Mouse (Mus musculus) spleen, adult 2 months (tissue): Measurements from ENCODE around the gene Tram2. TPM values are rescaled to one million over a fixed set of nuclear protein-coding genes. Genes with fewer than 3 reads are reported as not detected.

Experiments used
- DNase-seq, 2 experiments: peaks; one replicate each; pipeline versions ENCODE4 v3.0.0 to v3.0.0-alpha.2; 2012 to 2021; ENCODE audit warnings: low spot score in 2 of 2, low read depth in 1 of 2
- H3K27ac ChIP-seq: fragments of 200-500 bp; 2 replicates; pipeline ENCODE4 v1.5.1; 2012; ENCODE audit warnings: low read length, inconsistent platforms; ENCODE audit not compliant: insufficient read depth
- H3K27me3 ChIP-seq: fragments of 200-500 bp; 2 replicates; pipeline ENCODE4 v1.6.1; 2012; ENCODE audit warnings: mild to moderate bottlenecking, moderate library complexity, low read length, inconsistent platforms; ENCODE audit not compliant: control insufficient read depth, insufficient read depth
- H3K36me3 ChIP-seq: fragments of 200-500 bp; 2 replicates; pipeline ENCODE4 v1.6.1; 2012; ENCODE audit warnings: mild to moderate bottlenecking, low read length, inconsistent platforms; ENCODE audit not compliant: control insufficient read depth, insufficient read depth
- H3K4me1 ChIP-seq: fragments of 200-500 bp; 2 replicates; pipeline ENCODE4 v1.6.1; 2011; ENCODE audit warnings: inconsistent platforms; ENCODE audit not compliant: control insufficient read depth, insufficient read depth, insufficient read length
- H3K4me3 ChIP-seq: fragments of 200-500 bp; 2 replicates; pipeline ENCODE4 v1.5.1; 2011; ENCODE audit warnings: mild to moderate bottlenecking, inconsistent platforms; ENCODE audit not compliant: insufficient read depth, insufficient read length; ENCODE audit errors: extremely low read depth
- CTCF ChIP-seq: fragments of 200-500 bp; IDR thresholded peaks from 2 replicates; pipeline ENCODE4 v1.5.1; 2011; ENCODE audit warnings: mild to moderate bottlenecking, inconsistent platforms; ENCODE audit not compliant: insufficient read depth, insufficient read length, insufficient replicate concordance; ENCODE audit errors: extremely low read depth
- POLR2A ChIP-seq: fragments of 200-500 bp; IDR thresholded peaks from 2 replicates; pipeline ENCODE4 v1.6.1; 2011; ENCODE audit warnings: low read depth, low read length, inconsistent platforms
- WGBS: fragments of 180-500 bp; shearing (Covaris S2); methylation state at CpG from one replicate; pipeline ENCODE4 v1.1.7; 2018; 5-methylcytosine and 5-hydroxymethylcytosine counted together
- polyA plus RNA-seq: library from polyadenylated mRNA; depleted of rRNA; stranded (reverse); fragments of >200 nt; gene quantifications from 2 replicates; pipeline ENCODE4 v1.2.3, GENCODE M21; 2012

Gene Tram2
- polyA plus RNA-seq, 1 experiment = 5.5 TPM

GRCm38 (mm10) chr1:20993690-20994089 is 85.3 kb downstream of the Tram2 start:
- DNase-seq = no peak
- 73% methylated on average over 3 of the region's 3 CpGs for WGBS
- Histone ChIP-seq H3K27me3 (no peaks in the 10 kb centered on the region), H3K27ac (no peak overlapping the region), H3K4me3 (no peak overlapping the region), H3K36me3 (no peaks in the 10 kb centered on the region), H3K4me1 (no peaks in the 10 kb centered on the region; the same call in 1 of the 2 replicates)
- no peak for TF ChIP-seq POLR2A
- no peak for TF ChIP-seq CTCF

DNA sequence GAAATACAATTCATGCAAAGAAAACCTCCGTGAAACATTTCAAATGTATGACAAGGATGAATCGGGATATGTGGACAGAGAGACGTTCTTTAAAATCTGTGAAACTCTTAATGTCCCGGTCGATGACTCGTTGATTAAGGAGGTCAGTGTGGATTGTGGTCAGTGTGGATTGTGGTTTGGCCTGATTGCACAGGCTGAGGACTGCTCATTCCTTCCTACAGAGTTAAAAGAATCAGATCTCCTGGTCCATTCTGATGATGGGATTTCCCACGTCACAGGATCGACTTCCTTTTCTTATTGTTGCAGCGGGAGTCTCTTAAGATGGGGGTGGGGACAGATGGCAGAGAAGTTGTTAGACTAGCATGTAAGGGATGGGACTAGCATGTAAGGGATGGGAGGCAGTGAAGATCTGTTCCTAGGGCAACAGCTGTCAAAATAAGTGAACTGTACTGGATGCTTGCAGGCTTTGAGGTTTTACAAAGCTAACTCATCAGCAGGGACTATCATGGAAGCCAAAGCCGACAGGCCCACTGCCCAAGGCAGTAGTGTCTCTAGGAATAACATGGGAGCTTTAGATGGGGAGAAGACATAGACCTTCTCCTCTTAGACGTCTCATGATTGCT is 89.5 kb downstream of the Tram2 start:
- DNase-seq = no peak
- H3K4me1 ChIP-seq = peaks cover 4% of the 10 kb centered on the region
- H3K4me3 ChIP-seq = no peak overlapping the region
- 85% methylated on average over 11 of the region's 11 CpGs for WGBS
- H3K27ac ChIP-seq = no peak overlapping the region
- TF ChIP-seq POLR2A (no peak), CTCF (no peak)
- H3K27me3 ChIP-seq = no peaks in the 10 kb centered on the region
- no peaks in the 10 kb centered on the region for H3K36me3 ChIP-seq

GRCm38 (mm10) chr1:20986378-20987056 is 92.5 kb downstream of the Tram2 start:
- no peak overlapping the region; the same call in 1 of the 2 replicates for H3K27ac ChIP-seq
- no peaks in the 10 kb centered on the region for H3K27me3 ChIP-seq
- TF ChIP-seq CTCF (no peak), POLR2A (no peak)
- no peak for DNase-seq
- WGBS = 18% methylated on average over 10 of the region's 10 CpGs
- H3K36me3 ChIP-seq = no peaks in the 10 kb centered on the region
- no peak overlapping the region for H3K4me3 ChIP-seq
- peaks cover 5% of the 10 kb centered on the region for H3K4me1 ChIP-seq

DNA sequence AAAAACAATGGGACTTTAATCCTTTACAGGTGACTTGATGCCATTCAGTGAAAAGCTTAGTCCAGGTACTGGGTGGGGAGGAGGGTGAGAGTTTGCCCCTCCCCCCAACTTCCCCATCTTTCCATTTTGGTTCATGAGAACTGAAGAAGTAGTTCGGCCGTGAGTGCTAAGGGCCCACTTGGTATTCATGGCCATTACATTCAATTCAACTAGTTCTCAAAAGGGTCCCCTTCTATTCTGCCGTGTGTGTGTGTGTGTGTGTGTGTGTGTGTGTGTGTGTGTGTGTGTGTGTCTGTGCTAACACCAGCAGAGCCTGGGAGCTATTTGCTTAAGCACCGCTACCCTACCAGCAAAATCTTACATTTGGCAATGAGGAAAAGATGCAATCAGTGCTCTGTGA is 94.4 kb downstream of the Tram2 start:
- Histone ChIP-seq H3K27me3 (no peaks in the 10 kb centered on the region), H3K4me1 (peaks cover 5% of the 10 kb centered on the region), H3K36me3 (no peaks in the 10 kb centered on the region), H3K27ac (no peak overlapping the region), H3K4me3 (no peak overlapping the region)
- no peak for TF ChIP-seq POLR2A
- no peak for TF ChIP-seq CTCF
- WGBS = 57% methylated on average over 4 of the region's 4 CpGs
- no peak for DNase-seq

DNA sequence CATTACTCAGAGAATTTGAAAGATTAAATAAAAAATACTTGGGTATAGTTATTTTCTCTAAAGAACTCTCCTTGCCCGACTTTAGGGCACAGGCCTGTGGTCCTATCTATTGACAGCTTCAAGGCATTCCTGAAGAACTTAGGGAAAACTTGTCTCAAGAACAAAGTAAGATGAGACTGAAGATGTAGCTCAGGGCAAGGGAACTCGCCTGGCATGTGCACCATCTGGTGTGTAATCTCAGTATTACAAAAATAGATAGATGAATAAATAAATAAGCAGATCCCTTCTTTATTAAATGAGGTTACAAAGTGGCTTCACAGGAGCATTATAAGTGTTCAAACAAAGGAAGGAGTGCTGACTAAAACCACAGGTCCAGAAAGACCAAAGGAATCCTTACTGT is 94.9 kb downstream of the Tram2 start:
- no peak for DNase-seq
- Histone ChIP-seq H3K27ac (no peak overlapping the region), H3K4me1 (peaks cover 5% of the 10 kb centered on the region), H3K27me3 (no peaks in the 10 kb centered on the region), H3K36me3 (no peaks in the 10 kb centered on the region), H3K4me3 (no peak overlapping the region)
- TF ChIP-seq POLR2A (no peak), CTCF (no peak)
- WGBS = 84% methylated on average over 2 of the region's 2 CpGs

- Histone ChIP-seq H3K4me3 (no peak overlapping the region), H3K27me3 (no peaks in the 10 kb centered on the region), H3K27ac (no peak overlapping the region), H3K36me3 (no peaks in the 10 kb centered on the region), H3K4me1 (peaks cover 5% of the 10 kb centered on the region)
- WGBS = 86% methylated on average over 6 of the region's 6 CpGs
- no peak for DNase-seq
- TF ChIP-seq CTCF (no peak), POLR2A (no peak)
These were observed 97.3 kb downstream of the Tram2 start for GRCm38 (mm10) chr1:20981764-20982163.

DNA sequence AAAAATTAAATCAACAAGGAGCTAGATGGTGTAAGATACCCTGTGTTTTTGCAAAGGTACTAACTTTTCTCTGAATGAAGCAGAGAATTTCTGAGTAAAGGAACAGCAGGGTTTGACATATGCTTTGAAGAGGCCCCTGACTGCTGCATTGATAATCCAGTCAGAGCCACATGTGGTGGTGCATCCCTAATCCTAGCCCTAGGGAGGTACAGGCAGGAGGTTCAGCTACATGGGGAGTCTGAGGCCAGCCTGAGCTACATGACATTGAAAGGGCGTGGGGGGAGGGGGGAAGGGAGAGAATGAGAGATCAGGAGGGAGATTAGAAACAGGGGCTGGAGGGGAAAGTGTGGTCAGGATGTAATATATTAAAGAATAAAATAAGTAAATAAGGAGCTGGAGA is 98.5 kb downstream of the Tram2 start:
- Histone ChIP-seq H3K4me1 (peaks cover 5% of the 10 kb centered on the region), H3K27me3 (no peaks in the 10 kb centered on the region), H3K27ac (no peak overlapping the region), H3K36me3 (no peaks in the 10 kb centered on the region), H3K4me3 (no peak overlapping the region)
- 95% methylated on average over 1 of the region's 1 CpGs for WGBS
- no peak for DNase-seq
- TF ChIP-seq POLR2A (no peak), CTCF (no peak)
